Mouse (Mus musculus) hindbrain, embryonic 11.5 days (tissue): ENCODE results near the gene Pigk. TPM values are rescaled to one million over a fixed set of nuclear protein-coding genes. Genes with fewer than 3 reads are reported as not detected.
"Not testable (repeated sequence)": the region's sequence is repeated elsewhere in the genome, so short reads cannot be mapped to it uniquely, and the experiment has no call there.

Experiments used
- ATAC-seq: fragments of 200-750 bp; cut with Nextera tagmentation; 2 replicates; pipeline ENCODE4 v1.8.0; 2017; ENCODE audit warnings: mild to moderate bottlenecking, moderate TSS enrichment, moderate library complexity; ENCODE audit not compliant: low FRiP score
- DNase-seq: peaks from one replicate; pipeline ENCODE4 v3.0.0-alpha.2; 2015; ENCODE audit warnings: low spot score
- H3K27ac ChIP-seq: fragments of 300-500 bp; sonication (generic); 2 replicates; pipeline ENCODE4 v1.5.1; 2014; ENCODE audit warnings: mild to moderate bottlenecking, low read depth, low read length
- H3K27me3 ChIP-seq: fragments of 300-500 bp; sonication (generic); 2 replicates; pipeline ENCODE4 v1.6.1; 2014; ENCODE audit warnings: mild to moderate bottlenecking, low read length, moderate library complexity, mixed read lengths; ENCODE audit not compliant: control insufficient read depth, insufficient read depth
- H3K36me3 ChIP-seq: fragments of 300-500 bp; sonication (generic); 2 replicates; pipeline ENCODE4 v1.6.1; 2014; ENCODE audit warnings: mild to moderate bottlenecking, low read length, moderate library complexity, mixed read lengths; ENCODE audit not compliant: control insufficient read depth, insufficient read depth
- H3K4me1 ChIP-seq: fragments of 300-500 bp; sonication (generic); replicated peaks from 2 replicates; pipeline ENCODE4 v1.6.1; 2014; ENCODE audit warnings: low read length, mixed read lengths; ENCODE audit not compliant: control insufficient read depth, insufficient read depth
- H3K4me2 ChIP-seq: fragments of 300-500 bp; sonication (generic); replicated peaks from 2 replicates; pipeline ENCODE4 v1.6.1; 2014; ENCODE audit warnings: mild to moderate bottlenecking, low read depth, low read length
- H3K4me3 ChIP-seq: fragments of 300-500 bp; sonication (generic); 2 replicates; pipeline ENCODE4 v1.5.1; 2014; ENCODE audit warnings: low read depth, low read length
- H3K9ac ChIP-seq: fragments of 300-500 bp; sonication (generic); 2 replicates; pipeline ENCODE4 v1.6.1; 2014; ENCODE audit warnings: low read depth, low read length
- H3K9me3 ChIP-seq: fragments of 300-500 bp; sonication (generic); 2 replicates; pipeline ENCODE4 v1.6.1; 2016; ENCODE audit warnings: low read length; ENCODE audit not compliant: control insufficient read depth
- WGBS: fragments of 180-500 bp; shearing (Covaris S2); extraction: QIAGEN DNeasy Blood & Tissue Kit; methylation state at CpG from one replicate; pipeline ENCODE4 v1.1.7; 2014; 5-methylcytosine and 5-hydroxymethylcytosine counted together
- polyA plus RNA-seq: library from polyadenylated mRNA; unstranded; fragments of >200 nt; fragmentation: Nextera tagmentation; extraction: Ambion mirVana; gene quantifications from 2 replicates; pipeline ENCODE4 v1.2.1, GENCODE M21; 2014

Pigk gene
- polyA plus RNA-seq, 1 experiment from 2014 or later: 58.3 TPM

DNA sequence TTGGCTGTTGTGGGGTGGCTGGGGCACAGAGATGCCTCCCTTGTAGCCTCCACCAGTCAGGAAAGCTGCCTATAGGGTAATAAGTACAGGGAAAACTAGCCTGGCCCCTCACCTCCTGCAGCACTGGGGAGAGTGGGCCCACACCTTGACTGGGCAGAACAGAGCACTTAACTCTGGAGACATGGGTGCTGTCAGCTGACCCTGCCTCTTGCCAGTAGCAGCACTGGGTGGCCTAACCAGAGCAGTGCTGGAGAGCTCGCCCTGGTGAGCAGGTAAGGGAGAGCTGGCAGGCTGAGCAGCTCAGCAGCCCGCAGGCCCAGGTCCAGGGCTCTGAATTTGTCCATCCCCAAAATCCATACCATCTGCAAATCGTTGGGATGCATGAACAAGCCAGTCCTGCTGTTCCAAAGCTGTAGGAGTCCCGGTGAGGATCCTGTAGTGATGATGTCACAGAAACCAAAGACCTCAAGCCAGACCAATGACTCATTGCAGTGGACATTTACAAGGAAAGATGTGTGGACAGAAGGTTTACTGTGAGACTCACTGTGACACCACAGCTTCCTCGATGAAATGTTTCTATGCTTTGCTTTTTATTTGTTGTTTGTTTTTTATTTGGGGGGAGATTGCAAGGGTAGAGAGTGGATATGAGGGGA is 74.5 kb downstream of the Pigk start:
- not testable (repeated sequence) for DNase-seq
- WGBS: 90% methylated on average over 5 of the region's 5 CpGs

DNA sequence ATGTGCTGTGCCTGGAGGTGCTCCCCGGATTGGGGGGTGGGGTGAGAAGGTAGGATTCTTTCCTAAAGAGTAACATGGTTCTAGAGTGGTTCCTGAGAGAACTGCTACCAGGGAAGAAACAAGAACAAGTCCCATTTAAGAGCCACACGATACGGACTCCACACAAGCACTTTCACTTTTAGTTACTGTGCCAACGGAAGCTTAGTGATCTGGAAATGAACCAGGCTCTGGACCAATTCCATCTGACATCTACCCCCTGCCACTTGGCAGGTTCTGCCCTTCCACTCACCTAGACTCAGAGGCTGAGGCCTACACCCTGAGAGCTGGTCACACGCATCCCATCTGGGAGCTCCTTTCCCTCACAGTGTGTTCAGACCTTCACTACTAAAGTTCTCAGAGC is 78.7 kb downstream of the Pigk start:
- no peaks in the 10 kb centered on the region for H3K4me1 ChIP-seq
- H3K9me3 ChIP-seq: no peaks in the 10 kb centered on the region
- 89% methylated on average over 5 of the region's 5 CpGs for WGBS
- no peaks in the 10 kb centered on the region for H3K27me3 ChIP-seq
- DNase-seq (no peak), ATAC-seq (no peak)
- H3K9ac ChIP-seq: no peak overlapping the region
- no peak overlapping the region for H3K4me2 ChIP-seq
- no peaks in the 10 kb centered on the region for H3K36me3 ChIP-seq
- H3K4me3 ChIP-seq: no peak overlapping the region
- no peak overlapping the region for H3K27ac ChIP-seq

More for the DNA sequence above, 74.5 kb downstream of the Pigk start:
- not testable (repeated sequence) for H3K9me3 ChIP-seq, H3K36me3 ChIP-seq, H3K27ac ChIP-seq, H3K27me3 ChIP-seq, H3K4me2 ChIP-seq, H3K4me3 ChIP-seq, ATAC-seq, H3K4me1 ChIP-seq, H3K9ac ChIP-seq

DNA sequence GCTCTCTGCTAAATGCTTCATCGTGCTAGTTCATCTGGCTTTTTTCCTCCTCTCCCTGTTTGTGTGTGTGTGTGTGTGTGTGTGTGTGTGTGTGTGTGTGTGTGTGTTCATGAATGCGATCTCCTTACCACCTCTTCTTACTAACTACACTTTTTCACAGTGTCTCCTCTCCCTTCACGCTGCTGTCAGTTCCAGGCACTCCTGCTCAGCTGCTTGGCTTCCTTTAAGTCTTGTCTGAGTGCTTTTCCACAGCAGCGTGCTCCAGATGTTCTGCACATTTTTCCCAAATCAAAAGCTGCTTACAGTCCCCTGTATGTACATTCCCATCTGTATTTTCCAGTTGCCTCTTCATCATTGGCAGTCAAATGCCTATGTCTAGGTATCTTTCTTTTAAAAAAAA is 79.1 kb downstream of the Pigk start:
- no peaks in the 10 kb centered on the region for H3K36me3 ChIP-seq
- no peak for DNase-seq
- H3K4me2 ChIP-seq: no peak overlapping the region
- WGBS: 95% methylated on average over 4 of the region's 4 CpGs
- H3K27ac ChIP-seq: no peak overlapping the region
- H3K27me3 ChIP-seq: no peaks in the 10 kb centered on the region
- H3K4me1 ChIP-seq: no peaks in the 10 kb centered on the region
- H3K9me3 ChIP-seq: no peaks in the 10 kb centered on the region
- H3K9ac ChIP-seq: no peak overlapping the region
- ATAC-seq: no peak
- H3K4me3 ChIP-seq: no peak overlapping the region

DNA sequence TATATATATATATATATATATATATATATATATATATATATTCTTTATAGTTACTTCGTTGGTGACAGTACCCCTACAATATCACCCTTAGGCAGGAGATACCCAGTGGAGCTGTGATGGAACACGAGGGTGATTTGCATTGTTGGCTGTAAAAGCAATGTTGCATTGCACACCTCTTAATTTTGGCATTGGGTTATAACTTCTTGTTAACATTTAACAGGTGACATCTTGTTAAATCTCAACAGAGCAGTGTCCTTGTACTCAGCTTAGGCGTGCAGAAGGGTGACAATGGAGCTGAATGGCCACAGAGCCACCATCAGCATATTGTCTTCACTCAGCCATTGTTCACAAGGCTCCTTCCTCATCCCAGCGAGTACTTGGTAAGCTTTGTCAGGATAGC is 82.3 kb downstream of the Pigk start:
- no peaks in the 10 kb centered on the region for H3K27me3 ChIP-seq
- H3K4me2 ChIP-seq: no peak overlapping the region
- H3K27ac ChIP-seq: no peak overlapping the region
- H3K9ac ChIP-seq: no peak overlapping the region
- no peaks in the 10 kb centered on the region for H3K4me1 ChIP-seq
- DNase-seq: no peak
- H3K36me3 ChIP-seq: no peaks in the 10 kb centered on the region
- WGBS: 81% methylated on average over 4 of the region's 4 CpGs
- no peak for ATAC-seq
- no peaks in the 10 kb centered on the region for H3K9me3 ChIP-seq
- H3K4me3 ChIP-seq: no peak overlapping the region

DNA sequence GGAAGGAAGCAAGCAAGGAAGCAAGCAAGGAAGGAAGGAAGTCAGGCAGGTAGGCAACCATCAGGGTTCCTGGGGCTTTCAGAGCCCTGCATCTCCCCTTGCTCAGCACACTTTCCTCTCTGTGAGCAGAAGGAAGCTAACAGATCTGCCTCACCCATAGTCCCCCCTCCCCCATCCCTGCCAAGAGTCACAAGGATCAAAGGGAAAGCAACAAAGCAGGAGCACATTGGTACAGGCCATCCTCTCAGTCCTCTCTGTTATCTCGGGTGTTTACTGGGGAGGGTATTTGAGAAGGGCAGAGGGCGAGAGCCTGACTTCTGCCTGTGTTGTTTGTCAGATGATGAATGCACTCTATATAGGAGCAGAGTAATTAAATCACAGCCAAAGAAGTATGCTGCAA is 83.5 kb downstream of the Pigk start:
- no peak overlapping the region for H3K4me3 ChIP-seq
- H3K27ac ChIP-seq: no peak overlapping the region
- no peak overlapping the region for H3K4me2 ChIP-seq
- no peaks in the 10 kb centered on the region for H3K36me3 ChIP-seq
- no peak for ATAC-seq
- no peak for DNase-seq
- no peaks in the 10 kb centered on the region for H3K27me3 ChIP-seq
- WGBS: 7% methylated on average over 2 of the region's 2 CpGs
- no peaks in the 10 kb centered on the region for H3K9me3 ChIP-seq
- no peak overlapping the region for H3K9ac ChIP-seq
- no peaks in the 10 kb centered on the region for H3K4me1 ChIP-seq

DNA sequence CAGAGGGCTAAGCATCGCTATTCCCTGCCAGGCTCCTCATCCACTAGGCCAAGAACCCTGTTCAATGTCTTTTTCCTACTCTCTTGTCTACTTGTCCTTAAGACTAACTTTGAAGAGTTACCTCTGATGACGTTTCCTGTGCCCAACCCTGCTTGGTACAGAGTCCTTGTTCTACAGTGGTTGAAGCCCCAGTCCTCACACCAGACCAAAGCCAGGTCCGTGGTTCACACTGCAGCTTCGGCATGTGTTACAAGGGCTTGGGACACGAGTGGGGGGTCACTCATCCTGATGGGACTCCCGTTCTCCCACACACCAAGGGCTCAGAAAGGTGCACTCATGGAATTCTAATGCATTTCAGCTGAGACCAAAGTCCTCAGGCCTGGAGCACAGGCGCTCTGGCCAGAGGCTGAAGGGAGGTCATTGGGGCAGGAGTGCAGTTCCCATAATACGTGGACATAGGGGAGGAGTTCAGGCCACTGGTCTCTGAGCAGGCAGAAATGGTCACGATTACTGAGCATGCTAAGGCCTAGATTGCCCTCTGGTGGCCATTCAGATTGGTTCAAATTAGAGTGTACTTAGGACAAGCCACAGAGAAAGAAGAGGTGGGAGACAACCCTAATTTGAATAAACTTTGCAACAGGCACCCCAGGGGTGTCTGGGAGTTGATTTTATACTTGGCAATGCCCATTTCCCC is 86.0 kb downstream of the Pigk start:
- Histone ChIP-seq H3K4me3 (no peak overlapping the region), H3K4me1 (no peaks in the 10 kb centered on the region), H3K27me3 (no peaks in the 10 kb centered on the region), H3K36me3 (no peaks in the 10 kb centered on the region), H3K9me3 (no peaks in the 10 kb centered on the region), H3K27ac (no peak overlapping the region), H3K4me2 (no peak overlapping the region), H3K9ac (no peak overlapping the region)
- 79% methylated on average over 9 of the region's 9 CpGs for WGBS
- ATAC-seq (no peak), DNase-seq (peak; percentile 30)

DNA sequence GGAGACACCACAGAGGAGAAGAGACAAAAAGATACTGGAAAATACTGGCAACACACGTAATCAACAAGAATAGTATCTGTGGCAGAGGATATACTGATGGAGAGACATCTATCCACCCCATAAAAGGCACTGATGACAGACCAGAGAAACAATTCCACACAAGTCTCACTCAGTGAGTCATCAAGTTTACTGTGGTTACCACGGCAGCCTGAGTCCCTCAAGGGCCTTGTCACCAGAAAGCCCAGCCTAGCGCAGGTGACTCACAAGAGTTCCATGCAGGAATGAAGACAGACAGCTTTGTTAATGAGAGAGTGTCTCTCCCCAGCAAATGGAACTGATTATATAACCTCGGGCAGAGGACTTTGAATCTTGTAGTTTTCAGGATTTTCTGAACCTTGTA is 100.0 kb downstream of the Pigk start:
- Histone ChIP-seq H3K4me2 (no peak overlapping the region), H3K27ac (no peak overlapping the region), H3K36me3 (no peaks in the 10 kb centered on the region), H3K9me3 (no peaks in the 10 kb centered on the region), H3K4me1 (no peaks in the 10 kb centered on the region), H3K4me3 (no peak overlapping the region), H3K9ac (no peak overlapping the region), H3K27me3 (no peaks in the 10 kb centered on the region)
- no peak for DNase-seq
- no peak for ATAC-seq
- 79% methylated on average over 4 of the region's 4 CpGs for WGBS

DNA sequence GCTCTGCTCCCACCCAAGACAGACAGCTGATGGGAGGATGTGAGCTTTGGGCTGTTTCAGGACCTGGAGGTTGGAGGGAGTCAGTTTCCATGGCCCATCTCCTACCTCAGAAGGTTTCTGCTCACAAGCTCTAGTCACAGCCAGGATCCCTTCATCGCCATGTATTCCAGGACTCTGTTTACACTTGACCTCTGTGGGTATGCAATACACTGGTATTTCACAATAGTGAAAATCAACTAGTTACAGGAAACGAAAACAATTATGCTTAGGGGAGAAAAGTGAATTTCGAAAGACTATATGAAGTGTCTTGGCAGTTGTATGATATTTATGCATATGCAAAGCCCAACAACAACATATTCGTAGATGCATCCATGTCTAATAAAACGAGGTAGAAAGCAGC is 101.2 kb downstream of the Pigk start:
- ATAC-seq: no peak
- WGBS: 88% methylated on average over 5 of the region's 5 CpGs

DNA sequence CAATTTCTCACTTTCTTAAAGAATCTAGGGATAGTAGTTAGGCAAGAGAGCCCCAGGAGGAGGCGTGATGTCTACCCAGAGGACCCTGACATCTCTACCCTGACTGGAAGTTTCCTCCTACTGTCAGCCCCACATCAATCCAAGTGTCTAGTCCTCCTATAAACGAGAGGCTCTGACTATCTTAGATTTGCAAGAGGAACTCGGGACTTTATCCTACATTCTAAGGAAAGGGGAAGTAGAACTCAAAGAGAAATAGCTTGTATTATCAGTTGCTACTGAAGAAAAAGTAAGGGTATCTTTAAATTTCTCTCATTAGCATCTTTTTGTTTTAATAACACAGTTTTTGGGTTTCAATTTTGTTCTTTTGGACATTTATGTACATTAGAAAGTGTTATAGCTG is 106.5 kb downstream of the Pigk start:
- WGBS: 82% methylated on average over 3 of the region's 3 CpGs
- ATAC-seq: no peak

More for the DNA sequence above, 101.2 kb downstream of the Pigk start:
- H3K9me3 ChIP-seq: no peaks in the 10 kb centered on the region
- H3K9ac ChIP-seq: no peak overlapping the region
- no peaks in the 10 kb centered on the region for H3K36me3 ChIP-seq
- H3K4me3 ChIP-seq: no peak overlapping the region
- no peak overlapping the region for H3K27ac ChIP-seq
- no peak overlapping the region for H3K4me2 ChIP-seq
- no peaks in the 10 kb centered on the region for H3K4me1 ChIP-seq
- no peak for DNase-seq
- no peaks in the 10 kb centered on the region for H3K27me3 ChIP-seq

More for the DNA sequence above, 106.5 kb downstream of the Pigk start:
- Histone ChIP-seq H3K4me3 (no peak overlapping the region), H3K27ac (no peak overlapping the region), H3K36me3 (no peaks in the 10 kb centered on the region), H3K9me3 (no peaks in the 10 kb centered on the region), H3K9ac (no peak overlapping the region), H3K27me3 (no peaks in the 10 kb centered on the region), H3K4me1 (no peaks in the 10 kb centered on the region), H3K4me2 (no peak overlapping the region)
- DNase-seq: no peak
